Mouse (Mus musculus) Patski (cell line): ENCODE results near the gene Nudt13. TPM values are rescaled to one million over a fixed set of nuclear protein-coding genes. Genes with fewer than 3 reads are reported as not detected.
A peak's percentile ranks its signal among the peaks of the same experiment; 100 is the strongest.

Experiments used
- ATAC-seq: fragments of 100-300 bp; one replicate; pipeline ENCODE4 v1.8.0; 2021
- CTCF ChIA-PET: fragments of 350-600 bp; sonication (Branson Sonifier 250); formaldehyde crosslinking; loops from one replicate; lab custom pipeline; 2022; ENCODE audit warnings: inconsistent platforms; lab: Charles Lee
- POLR2A ChIA-PET: fragments of 350-600 bp; sonication (Branson Sonifier 250); formaldehyde crosslinking; loops from one replicate; lab custom pipeline; 2022; ENCODE audit warnings: antibody characterized with exemption, inconsistent platforms; lab: Charles Lee
- DNase-seq: peaks from one replicate; pipeline ENCODE4 v3.0.0-alpha.2; 2011; ENCODE audit warnings: low read depth, low spot score
- H3K27me3 ChIP-seq: fragments of 371-371 bp; one replicate; pipeline ENCODE4 v1.5.1; 2021
- CTCF ChIP-seq: fragments of 100-300 bp; IDR thresholded peaks from one replicate; pipeline ENCODE4 v1.5.1; 2021
- in situ Hi-C: fragments of 300-500 bp; cut with MboI; formaldehyde crosslinking; loops from 3 replicates; pipeline ENCODE4 v1.11.1; 2018; ENCODE audit warnings: low pct_unique_long_range_greater_than_20kb, mixed read lengths
- polyA plus RNA-seq: library from polyadenylated mRNA; unstranded; gene quantifications from one replicate; pipeline ENCODE4 v1.2.3, GENCODE M21; 2021

Gene Nudt13
- 39.7 TPM for polyA plus RNA-seq

DNA sequence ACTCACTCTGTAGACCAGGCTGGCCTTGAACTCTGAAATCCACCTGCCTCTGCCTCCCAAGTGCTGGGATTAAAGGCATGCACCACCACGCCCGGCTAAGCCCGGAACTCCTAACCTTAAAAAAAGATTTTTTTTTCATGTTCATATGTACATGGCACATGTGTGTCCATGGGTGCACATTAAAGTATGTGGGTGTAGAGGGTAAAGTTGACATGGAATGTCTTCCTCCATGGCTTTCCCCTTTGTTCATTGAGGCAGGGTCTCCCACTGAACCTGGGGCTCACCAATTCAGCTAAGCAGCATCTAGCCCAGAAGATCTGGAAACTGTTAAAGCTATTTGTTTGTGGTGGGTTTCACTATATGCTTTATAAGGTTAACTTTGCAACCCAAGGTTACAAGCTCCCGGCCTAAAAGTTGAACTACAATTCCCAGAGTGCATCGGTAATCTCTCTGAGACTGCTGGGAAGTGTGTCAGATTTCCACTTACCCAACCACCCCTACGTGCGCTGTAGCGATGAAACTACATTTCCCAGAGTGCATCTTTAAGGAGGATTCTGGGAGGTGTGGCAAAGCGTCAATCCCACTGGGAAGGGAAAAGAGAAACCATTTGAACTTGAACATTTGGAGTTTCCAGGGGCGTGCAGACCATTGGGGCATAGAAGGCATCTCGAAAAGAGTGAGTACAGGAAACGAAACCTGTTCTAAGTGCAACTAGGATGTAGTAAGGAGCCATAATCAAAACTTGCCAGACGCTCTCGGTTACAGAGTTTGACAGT lies at the start of gene Nudt13:
Gene Nudt13, plus strand, starts transcription at position 581 of the 776 bp plus-strand sequence.
- ChIA-PET CTCF (interaction anchor here (1.2 kb wide), 1 partner anchor 32 kb away, joined by 3 read pairs; no protein-coding TSS in a partner anchor), POLR2A (interaction anchor here (1.2 kb wide), 1 partner anchor 212 kb away, joined by 3 read pairs; no protein-coding TSS in a partner anchor)
- H3K27me3 ChIP-seq: no peaks in the 10 kb centered on the region
- peak; percentile 86 for ATAC-seq
- in situ Hi-C loops: no loop called here
- TF ChIP-seq CTCF: no peak
- peak; percentile 74 for DNase-seq

DNA sequence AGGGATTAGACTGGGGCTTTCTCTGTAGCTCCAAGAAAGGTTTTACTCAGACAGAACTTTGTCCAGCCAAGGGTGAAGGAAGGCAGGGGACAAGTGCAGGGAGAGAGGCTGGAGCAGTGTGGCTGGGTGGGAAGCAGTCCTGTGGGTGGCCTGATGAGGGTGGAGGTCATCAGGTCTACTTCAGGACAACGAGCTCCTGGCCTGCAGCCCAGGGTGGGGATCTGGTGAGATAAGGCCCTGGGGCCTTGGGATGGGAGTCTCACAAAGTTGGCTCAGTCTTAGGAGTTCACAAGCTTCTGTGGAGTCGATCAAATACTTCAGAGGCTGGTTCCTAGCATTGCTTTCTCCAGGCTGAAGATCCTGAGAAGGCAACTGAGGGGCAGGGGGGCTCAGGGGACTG lies 49.2 kb upstream of the Nudt13 start:
- TF ChIP-seq CTCF: no peak
- ATAC-seq (no peak), DNase-seq (no peak)
- in situ Hi-C loops: loop anchor here (5.0 kb wide), 2 partner anchors 83 to 133 kb away; no protein-coding TSS in a partner anchor
- POLR2A ChIA-PET: no interaction called here
- CTCF ChIA-PET: interaction anchor here (0.9 to 2.2 kb wide), 4 partner anchors 10 to 131 kb away, joined by 3 to 8 read pairs (median 4); no protein-coding TSS in a partner anchor
- no peaks in the 10 kb centered on the region for H3K27me3 ChIP-seq

DNA sequence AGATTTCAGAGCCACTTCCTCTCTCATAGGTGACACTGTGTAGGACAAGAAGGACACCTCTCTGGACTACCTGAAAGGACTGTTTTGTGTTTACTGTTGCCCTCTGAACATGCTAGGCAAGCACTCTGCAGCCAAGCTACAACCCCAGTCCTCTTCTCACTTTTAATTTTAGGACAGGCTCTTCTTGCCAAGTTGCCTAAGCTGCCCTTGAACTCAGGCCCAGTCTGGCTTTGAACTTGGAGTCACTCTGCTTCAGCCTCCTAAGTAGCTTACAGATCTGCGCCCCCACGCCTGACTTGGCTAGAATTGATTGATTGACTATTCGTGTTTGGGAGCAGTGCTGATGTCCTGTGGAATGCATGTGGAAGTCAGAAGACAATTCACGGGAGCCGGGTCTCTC lies 48.6 kb upstream of the Nudt13 start:
- POLR2A ChIA-PET: no interaction called here
- TF ChIP-seq CTCF: no peak
- CTCF ChIA-PET: interaction anchor here (0.9 to 2.2 kb wide), 4 partner anchors 10 to 132 kb away, joined by 3 to 8 read pairs (median 4); no protein-coding TSS in a partner anchor
- in situ Hi-C loops: loop anchor here (5.0 kb wide), 2 partner anchors 84 to 134 kb away; no protein-coding TSS in a partner anchor
- no peak for DNase-seq
- no peak for ATAC-seq
- no peaks in the 10 kb centered on the region for H3K27me3 ChIP-seq

DNA sequence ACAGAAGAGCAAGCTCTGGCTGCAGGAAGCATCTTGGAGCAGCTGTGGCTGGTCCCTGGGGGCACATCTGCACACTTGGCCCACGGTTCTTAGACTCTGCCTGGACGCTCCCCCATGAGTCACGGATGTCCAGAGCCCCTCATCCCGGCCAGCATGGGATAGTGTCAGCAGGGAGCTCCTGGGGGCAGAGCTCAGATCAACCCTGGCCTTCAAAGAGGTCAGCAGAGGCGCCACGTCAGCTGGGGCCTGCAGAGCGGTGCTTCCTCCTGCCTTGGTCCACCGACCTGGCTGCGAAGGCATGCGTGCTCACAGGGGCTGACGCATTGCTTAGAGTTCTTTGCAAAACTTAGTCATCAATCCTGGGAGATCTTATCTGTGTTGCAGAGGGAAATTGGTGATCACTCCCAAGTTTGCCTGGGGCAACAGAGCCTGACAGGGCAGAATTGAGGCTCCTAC lies 47.7 kb upstream of the Nudt13 start:
- peak; percentile 86 for DNase-seq
- CTCF ChIA-PET: no interaction called here
- peak; percentile 98 for ATAC-seq
- TF ChIP-seq CTCF: no peak
- POLR2A ChIA-PET: no interaction called here
- in situ Hi-C loops: loop anchor here (5.0 kb wide), 2 partner anchors 85 to 135 kb away; no protein-coding TSS in a partner anchor
- no peaks in the 10 kb centered on the region for H3K27me3 ChIP-seq

DNA sequence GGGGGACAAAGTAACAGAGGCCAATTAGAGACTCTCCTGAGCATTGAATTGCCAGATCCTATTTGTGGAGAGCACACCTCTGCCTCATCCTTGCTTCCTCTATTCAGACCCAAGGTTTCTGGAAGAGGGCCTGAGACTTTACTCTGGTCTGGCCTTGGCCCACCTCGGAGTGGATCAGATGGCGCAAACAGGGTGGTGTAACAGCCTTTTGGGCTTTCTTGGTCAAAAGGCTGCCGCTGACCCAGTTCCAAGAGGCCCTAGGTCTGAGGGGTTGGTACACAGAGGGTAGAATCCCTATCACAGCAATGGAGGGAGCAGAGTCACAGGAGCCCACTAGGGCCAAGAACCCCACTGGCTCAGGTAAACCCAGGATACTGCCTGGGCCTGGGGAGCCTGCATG lies 46.5 kb upstream of the Nudt13 start:
- TF ChIP-seq CTCF: no peak
- DNase-seq (no peak), ATAC-seq (no peak)
- H3K27me3 ChIP-seq: no peaks in the 10 kb centered on the region
- CTCF ChIA-PET: no interaction called here
- POLR2A ChIA-PET: no interaction called here
- in situ Hi-C loops: loop anchor here (5.0 kb wide), 2 partner anchors 86 to 136 kb away; no protein-coding TSS in a partner anchor

DNA sequence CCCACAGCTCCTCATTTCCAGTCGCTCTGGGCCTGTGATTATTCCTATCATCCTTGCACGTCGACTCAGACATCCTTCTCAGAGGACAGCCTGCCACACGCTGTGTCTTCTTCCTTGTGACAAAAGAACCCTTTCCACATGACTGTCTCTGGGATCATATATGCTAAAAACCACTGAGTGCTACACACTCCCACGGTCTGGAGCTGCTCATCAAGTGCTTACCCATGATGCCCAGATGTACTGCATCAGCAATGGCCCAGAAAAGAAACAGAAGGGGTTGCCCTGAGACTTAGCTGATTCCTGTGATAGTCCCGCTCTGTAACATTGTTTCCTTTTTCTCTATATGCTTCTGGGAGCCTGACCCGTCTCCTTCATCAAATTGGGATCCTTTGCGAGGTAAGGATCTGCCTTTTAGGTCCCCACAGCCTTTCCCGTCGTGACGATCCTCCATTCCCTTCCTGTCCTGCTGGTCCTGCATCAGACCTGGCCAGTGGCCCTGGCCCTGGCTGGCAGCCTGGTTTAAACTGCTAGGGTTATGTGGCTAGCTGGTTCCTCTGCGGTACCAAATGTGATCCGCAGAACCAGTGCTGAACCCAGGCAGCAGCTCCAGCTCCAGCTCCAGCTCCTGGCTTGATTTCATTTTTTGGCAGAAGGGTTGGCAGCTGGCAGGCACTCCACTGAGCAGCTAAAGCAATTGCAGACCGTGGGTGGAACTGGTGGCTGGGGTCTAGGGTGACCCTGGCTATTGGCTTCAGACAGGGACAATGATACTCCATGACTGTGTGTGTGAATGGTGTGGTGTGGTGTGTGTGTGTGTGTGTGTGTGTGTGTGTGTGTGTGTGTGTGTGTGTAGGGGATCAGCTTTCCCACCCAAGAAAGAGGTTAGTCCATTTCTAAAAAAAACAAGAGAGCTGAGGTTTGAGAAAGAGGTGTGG lies 44.0 kb upstream of the Nudt13 start:
- TF ChIP-seq CTCF: no peak
- CTCF ChIA-PET: interaction anchor here (1.0 to 3.6 kb wide), 3 partner anchors 93 to 166 kb away, joined by 3 to 17 read pairs (median 3); no protein-coding TSS in a partner anchor
- POLR2A ChIA-PET: no interaction called here
- no peaks in the 10 kb centered on the region for H3K27me3 ChIP-seq
- in situ Hi-C loops: no loop called here
- DNase-seq (no peak), ATAC-seq (no peak)

DNA sequence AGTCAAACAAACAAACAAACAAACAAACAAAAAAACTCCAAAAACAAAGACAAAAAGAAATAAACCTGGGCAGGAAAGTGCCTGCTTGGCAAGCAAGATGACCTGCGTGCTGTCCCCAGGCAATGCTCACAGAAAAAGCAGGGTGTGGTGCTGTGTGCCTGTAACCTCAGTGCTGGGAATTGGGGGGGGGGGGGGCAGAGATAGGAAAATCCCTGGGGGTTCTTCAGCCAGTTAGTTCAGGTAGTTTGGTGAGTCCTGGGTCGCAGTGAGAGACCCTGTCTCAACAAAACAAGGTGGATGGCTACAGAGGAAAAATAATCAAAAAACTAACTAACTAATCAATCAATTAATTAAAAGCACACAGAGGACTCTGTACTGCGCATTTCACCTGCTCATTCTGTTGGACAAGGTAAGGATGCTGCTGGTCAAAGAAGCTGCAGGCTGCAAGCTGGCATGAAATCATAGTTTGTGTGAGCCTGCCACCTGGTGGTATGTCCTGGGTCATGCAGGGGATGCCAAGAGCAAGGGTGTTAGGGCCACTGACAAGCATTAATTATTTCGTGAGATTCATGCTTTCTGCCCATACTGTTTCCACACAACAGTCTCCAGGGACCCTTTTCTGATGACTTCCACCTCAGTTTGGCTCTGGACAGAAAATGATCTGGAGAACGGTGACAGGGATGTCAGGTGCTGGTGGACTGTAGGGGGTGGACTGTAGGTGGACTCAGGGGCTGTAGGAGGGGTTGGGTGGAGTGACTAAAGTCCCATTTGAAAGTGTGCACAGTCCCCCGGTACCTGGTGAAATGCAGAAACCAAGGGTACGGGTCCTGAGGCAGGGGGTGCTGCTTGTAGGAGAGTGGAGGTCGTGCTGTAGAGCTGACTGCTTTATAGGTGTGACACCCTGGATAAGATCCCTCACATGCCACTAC lies 36.0 kb upstream of the Nudt13 start:
- ATAC-seq (no peak), DNase-seq (peak; percentile 27)
- CTCF ChIA-PET: interaction anchor here (1.0 to 3.2 kb wide), 4 partner anchors 35 to 145 kb away, joined by 3 to 28 read pairs (median 3); no protein-coding TSS in a partner anchor
- no peaks in the 10 kb centered on the region for H3K27me3 ChIP-seq
- POLR2A ChIA-PET: interaction anchor here (0.7 kb wide), 1 partner anchor 81 kb away, joined by 5 read pairs; no protein-coding TSS in a partner anchor
- in situ Hi-C loops: no loop called here
- no peak for TF ChIP-seq CTCF

DNA sequence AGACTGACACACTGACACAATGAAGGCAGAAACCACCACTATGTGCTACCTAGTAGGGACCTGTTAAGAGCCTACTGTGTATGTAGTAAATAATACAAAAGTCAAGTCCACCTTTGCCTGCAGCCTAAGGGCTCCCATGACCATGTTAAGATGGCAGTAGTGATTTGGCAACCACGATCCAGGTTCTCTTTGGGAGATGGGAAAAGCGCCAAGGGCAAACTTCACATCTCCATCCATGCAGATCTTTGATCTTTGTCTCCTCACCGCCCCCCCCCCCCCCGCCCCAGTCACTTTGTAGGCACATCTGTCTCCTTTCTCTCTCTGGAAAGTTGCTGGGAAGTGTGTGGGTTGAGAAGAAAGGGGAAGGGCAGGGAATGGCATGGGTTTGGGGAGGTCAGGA lies 32.2 kb upstream of the Nudt13 start:
- DNase-seq (no peak), ATAC-seq (no peak)
- POLR2A ChIA-PET: no interaction called here
- no peaks in the 10 kb centered on the region for H3K27me3 ChIP-seq
- TF ChIP-seq CTCF: no peak
- CTCF ChIA-PET: interaction anchor here (0.7 to 1.0 kb wide), 2 partner anchors 31 to 149 kb away, joined by 3 read pairs; no protein-coding TSS in a partner anchor
- in situ Hi-C loops: loop anchor here (10.0 kb wide), 1 partner anchor 558 kb away; no protein-coding TSS in a partner anchor

DNA sequence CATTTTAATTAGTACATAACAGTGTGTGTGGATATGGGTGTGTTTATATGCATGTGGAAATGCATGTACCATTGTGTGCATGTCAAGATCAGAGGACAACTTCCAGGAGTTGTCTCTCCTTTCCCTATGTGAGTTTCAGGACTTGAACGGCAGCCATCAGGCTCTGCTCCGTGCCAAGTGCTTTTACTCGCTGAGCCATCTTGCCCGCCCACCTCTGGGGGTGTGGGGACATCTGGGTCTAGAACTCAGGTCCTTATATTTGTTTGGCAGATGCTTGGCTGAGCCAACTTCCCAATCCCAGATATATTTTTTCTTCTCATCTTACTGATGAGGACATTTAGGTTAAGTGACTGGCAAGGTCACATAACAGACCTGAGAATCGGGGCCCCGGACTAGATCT lies 26.1 kb upstream of the Nudt13 start:
- TF ChIP-seq CTCF: no peak
- no peaks in the 10 kb centered on the region for H3K27me3 ChIP-seq
- in situ Hi-C loops: loop anchor here (10.0 kb wide), 1 partner anchor 564 kb away; no protein-coding TSS in a partner anchor
- ATAC-seq (no peak), DNase-seq (no peak)
- ChIA-PET CTCF (interaction anchor here (0.9 kb wide), 1 partner anchor 162 kb away, joined by 4 read pairs; no protein-coding TSS in a partner anchor), POLR2A (no interaction called here)
